Mouse (Mus musculus) activated CD4-positive, CD25-positive, alpha-beta regulatory T cell, adult 4 months (primary cell): ENCODE data around the gene Slc25a51. TPM values are rescaled to one million over a fixed set of nuclear protein-coding genes. Genes with fewer than 3 reads are reported as not detected.
"Not testable (repeated sequence)": the region's sequence is repeated elsewhere in the genome, so short reads cannot be mapped to it uniquely, and the experiment has no call there.

Experiments
- ATAC-seq: one replicate; pipeline ENCODE4 v1.8.0; 2017
- polyA plus RNA-seq, 2 experiments: library from polyadenylated mRNA; unstranded; fragments of 100-300 nt; shearing (Covaris generic); gene quantifications; one replicate each; pipeline ENCODE4 v1.2.1; 2017

Slc25a51 gene
- polyA plus RNA-seq, 2 experiments from 2014 or later = 35.3 to 49.7 TPM

DNA sequence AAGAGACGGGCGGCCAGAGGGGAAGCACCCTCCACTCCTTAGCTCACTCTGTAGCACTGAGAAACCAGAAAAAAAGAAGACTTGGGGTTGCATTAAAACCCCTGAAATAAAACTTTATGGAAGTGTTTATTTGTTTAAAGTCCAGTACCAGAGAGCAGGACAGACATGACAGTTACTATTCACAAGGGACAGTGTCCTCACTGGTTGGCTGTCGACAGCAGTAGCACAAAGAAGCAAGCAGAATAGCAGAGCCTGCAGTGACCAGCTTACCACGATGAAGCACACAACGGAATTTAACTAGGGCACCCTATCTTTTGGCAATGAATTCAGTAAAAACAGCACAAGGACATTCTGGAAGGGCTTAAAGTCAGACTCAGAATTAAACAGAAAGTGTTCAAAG, 10.3 kb downstream of the Slc25a51 start:
- not testable (repeated sequence) for ATAC-seq

DNA sequence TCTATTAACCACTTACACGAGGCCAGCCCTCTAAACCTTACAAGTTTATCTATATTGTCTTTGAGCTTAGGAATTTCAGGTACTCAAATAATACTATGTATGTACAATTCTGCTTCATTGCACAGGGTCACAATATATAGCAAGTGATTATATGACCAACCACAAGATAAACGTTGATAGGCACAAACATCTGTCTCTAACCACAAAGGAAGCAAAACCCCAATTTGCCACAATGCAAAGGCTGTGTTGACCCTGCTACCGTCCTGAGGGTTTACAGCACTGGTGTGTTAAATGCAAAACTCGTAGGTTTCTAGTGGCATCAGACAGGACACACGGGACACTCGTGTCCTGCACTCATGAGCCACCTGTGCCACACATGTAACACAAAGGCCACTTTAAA, 12.4 kb downstream of the Slc25a51 start:
- ATAC-seq = not testable (repeated sequence)

DNA sequence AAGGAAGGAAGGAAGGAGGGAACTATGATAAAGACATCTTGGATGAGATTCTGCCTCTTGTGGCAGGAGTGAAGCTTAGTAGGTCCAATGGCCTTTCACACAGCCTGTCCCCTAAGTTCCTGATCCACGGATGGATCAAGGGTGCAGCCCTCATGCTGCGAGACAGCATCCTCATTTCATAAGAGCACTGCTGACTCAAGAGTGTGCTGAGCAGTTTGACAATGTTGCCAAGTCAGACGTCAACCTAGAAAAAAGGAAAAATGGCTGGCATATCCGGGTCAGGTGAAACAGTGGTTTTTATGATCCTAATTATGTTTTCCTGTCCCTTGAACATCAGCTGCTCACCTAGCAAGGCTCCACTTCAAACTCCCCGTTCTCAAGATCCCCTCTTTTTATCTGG, 14.9 kb downstream of the Slc25a51 start:
- ATAC-seq = no peak

DNA sequence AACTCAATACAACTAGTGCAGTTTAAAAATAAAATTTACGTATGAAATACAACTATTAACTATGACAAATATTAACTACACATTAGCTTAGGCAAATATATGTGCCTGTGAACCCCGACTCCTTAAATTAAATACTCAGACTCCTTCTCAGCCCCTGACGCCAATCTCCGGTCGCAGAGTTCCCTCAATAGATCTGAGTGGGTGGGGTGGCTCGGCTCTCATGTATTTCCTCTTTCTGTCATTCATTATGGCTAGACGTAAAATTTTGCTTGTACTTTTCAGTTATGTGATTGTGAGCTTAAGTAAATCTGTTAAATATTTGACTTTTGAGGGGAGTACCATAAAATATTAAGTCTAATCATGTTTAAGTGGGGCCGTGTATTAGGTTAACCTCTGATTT, 15.6 kb downstream of the Slc25a51 start:
- ATAC-seq = no peak

DNA sequence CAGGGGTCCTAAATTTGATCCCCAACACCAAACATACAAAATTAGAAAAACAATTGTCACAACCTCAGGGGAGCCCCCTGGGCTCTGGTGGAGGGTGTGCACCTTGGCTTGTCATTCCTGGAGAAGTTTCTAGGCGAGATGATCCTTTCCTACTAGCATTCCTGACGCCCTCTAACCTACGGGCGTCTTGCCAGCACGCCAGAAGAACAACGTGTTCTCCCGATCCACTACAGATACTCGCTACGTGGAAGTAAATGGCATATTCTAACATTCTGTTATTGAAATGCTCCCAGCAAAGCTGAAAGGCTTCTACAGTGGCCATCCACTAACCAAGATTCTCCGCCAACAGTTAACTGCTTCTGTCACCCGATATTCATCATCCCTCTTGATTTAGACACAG, 16.0 kb downstream of the Slc25a51 start:
- no peak for ATAC-seq

DNA sequence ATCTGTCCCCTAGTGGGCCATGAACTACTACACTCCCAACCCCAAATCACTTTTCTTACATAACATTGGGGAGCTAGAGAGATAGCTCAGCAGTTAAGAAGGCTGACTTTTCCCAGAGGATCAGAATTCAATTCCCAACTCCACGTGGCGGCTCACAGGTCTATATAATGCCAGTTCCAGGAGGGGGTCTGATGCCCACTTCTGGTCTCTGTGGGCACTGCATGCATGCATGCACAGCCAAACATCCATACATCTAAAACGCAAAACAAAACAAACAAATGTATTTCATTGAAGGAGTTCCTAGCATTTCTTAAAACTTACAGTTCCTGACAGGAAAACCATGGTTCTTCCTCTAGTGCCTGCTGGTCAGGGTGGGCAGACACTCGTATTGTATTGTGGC, 16.5 kb downstream of the Slc25a51 start:
- ATAC-seq = no peak

DNA sequence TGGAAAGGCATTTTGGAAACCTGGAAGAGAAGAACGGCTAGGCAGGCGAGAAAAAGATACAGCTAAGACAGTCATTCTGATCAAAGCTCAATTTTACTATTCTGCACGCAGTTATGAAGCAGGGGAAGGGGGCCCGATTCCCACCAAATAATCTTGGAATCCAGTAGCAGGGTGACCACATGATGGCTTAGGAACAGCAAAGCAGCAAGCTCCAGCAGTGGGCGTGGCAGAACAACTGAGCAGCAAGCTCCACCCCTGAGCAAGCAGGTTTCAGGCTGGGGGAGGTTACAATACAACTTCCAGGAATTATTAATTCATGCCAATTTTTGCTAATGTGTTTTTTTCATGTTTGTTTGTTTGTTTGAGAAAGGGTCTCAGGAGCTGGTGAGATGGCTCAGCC, 21.3 kb downstream of the Slc25a51 start:
- not testable (repeated sequence) for ATAC-seq

DNA sequence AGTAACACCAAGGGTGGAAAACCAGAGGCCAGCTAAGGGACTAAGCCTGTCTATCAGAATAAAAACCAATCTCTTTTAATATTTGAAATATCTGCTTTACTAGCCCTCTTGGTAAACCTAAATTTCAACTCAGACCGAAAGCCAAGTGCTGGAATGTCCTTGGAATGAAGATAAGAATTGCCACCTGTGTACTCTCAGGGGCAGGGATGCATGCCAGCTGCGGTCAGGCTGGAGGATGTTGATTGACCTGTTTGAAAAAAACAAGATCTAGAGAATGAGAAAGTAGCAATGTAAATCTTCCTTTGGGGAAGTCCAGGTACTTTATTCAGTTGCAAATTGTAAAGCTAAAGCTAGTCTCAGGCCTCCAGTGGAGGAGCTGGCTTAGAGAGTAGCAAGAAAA, 26.4 kb downstream of the Slc25a51 start:
- not testable (repeated sequence) for ATAC-seq

DNA sequence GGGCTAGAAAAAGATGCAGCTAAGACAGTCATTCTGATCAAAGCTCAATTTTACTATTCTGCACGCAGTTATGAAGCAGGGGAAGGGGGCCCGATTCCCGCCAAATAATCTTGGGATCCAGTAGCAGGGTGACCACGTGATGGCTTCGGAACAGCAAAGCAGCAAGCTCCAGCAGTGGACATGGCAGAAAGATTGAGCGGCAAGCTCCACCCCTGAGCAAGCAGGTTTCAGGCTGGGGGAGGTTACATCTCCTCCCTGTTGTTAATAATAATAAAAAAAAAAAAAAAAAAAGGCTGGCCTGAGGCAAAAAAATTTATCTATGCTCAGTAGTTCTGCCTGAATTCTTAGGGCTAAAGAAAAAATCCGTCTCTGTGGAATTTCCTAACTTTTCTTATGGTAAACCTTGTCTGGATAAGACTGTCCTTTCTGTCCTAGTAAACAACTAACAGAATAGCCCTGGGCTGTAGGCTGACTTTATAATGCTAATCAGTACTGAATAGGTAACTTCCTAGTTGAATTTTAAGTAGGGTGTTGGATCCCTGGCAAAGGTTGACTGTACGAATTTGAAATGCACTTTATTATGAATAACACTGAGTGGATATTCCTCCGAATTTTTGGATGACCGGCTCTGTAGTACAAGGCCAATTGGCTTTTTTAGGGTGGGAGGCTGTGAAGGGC, 27.5 kb downstream of the Slc25a51 start:
- ATAC-seq = not testable (repeated sequence)

DNA sequence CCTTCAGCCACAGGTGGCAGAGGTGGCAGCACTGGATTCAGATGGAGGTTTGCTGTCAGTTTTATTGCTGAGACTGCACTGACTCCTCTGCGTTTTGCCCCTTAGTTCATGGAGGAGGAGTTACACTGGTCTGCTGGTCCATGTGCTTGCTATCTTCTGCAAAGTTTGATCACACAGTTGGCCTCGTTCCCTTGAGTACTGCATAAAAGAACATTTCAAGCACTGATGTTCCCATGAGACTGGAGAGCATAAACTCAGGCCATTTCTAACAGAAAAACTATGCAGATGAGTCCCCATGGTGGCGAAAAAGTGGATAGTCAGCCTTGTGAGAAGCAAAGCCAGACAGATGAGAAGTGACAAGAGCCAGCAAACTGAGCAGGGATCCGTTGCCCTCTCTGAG, 32.0 kb downstream of the Slc25a51 start:
- ATAC-seq = no peak

DNA sequence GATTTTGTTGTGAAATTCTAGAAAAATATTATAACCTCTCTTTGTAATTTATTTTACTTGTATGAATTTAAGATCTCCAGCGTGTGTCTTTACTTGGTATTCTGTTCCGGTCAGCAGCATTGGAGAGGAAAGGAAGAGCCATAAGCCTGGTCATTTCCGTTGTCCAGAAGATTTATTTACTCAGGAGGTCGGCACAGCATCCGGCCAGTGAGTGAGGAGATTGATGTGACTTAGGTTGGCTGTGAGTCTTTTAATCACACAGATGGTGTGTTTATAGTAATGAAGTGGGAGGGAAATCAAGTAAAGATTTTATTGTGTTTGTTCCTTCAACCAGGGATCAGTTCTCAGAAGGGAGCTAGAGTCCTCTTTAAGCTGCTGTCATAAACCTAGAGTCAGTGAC, 33.7 kb downstream of the Slc25a51 start:
- no peak for ATAC-seq

DNA sequence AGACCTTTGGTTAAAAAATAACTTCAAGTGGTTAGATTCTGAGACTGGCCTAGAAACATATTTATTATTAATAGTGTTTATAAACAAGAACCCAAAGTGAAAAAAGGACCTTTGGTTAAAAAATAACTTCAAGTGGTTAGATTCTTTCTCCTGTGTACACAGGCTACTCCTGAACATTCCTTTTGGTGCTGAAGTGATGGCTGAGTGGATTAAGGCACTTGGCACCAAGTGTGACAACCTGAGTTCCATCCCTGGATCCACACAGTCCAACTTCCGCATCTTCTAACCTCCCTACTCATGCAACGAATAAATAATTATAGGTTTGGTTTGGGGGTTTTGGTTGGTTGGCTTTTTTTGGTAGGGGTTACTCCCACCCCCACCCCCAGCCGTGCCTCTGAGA, 37.3 kb downstream of the Slc25a51 start:
- no peak for ATAC-seq

DNA sequence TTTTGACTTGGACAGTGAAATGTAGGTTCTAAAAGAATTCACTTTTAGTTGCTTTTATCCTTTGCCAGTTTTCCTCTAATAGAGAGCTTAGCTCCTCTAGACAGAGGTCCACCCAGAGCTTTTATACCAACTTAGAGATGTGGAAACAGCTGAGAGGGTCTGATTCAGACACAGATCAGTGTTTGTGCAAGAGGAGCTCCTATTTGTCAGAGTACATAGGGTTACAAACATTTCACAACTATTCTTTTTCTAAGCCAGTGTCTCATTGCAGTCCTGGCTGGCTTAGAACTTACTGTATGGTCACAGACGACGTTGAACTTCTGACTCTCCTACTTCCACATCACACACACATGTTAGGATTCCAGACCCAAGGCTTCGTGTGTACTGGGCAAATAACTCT, 51.9 kb downstream of the Slc25a51 start:
- no peak for ATAC-seq

Other genes with a start within 250 kb of the Slc25a51 start
- gene Frmpd1, start 223.9 kb downstream of the Slc25a51 start, polyA plus RNA-seq = not detected
- 10 to 100 TPM; 13.9 to 14.9 TPM for gene Trmt10b, start 111.6 kb downstream of the Slc25a51 start, polyA plus RNA-seq
- gene Dcaf10, start 66.7 kb downstream of the Slc25a51 start, polyA plus RNA-seq = 1 to 10 TPM; 1.4 to 2.6 TPM
- gene Exosc3, start 66.0 kb downstream of the Slc25a51 start, polyA plus RNA-seq = 10 to 100 TPM; 45.0 to 60.6 TPM
- gene Shb, start 123.7 kb upstream of the Slc25a51 start, polyA plus RNA-seq = not detected